Mouse (Mus musculus): ENCODE results near the gene Tmem117. TPM values are rescaled to one million over a fixed set of nuclear protein-coding genes. Genes with fewer than 3 reads are reported as not detected.

Tmem117 gene
- polyA plus RNA-seq, 1 experiment, result 0.54 TPM

DNA sequence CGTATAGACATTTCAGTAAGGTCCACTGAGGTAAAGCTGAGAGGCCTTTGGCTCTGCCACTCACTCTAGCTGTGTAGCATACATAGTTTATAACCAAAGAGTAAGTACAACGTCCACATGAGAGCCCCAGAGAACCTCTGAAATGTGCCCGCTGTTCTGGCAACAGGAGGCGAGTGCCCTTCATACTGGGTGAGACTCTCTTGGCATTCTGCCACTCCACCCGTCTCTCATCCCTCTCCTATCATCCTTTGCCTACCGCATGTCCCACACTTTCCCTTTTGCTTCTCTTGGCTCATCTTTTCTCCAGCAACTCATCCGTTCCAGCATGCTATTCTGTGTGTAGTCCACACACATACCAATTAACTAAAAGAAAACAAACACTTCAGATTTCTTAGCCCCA lies 456.9 kb downstream of the Tmem117 start:
- no peak overlapping the region for H3K27ac ChIP-seq (ENCODE audit: insufficient read depth, low read depth, low read length)
- no peaks in the 10 kb centered on the region for H3K4me1 ChIP-seq (ENCODE audit: control insufficient read depth, insufficient read depth, low read length)
- no peak overlapping the region for H3K4me3 ChIP-seq (ENCODE audit: insufficient read depth, low read length)
- no peak for TF ChIP-seq POLR2A (IDR thresholded peaks at IDR 0.05; ENCODE audit: borderline replicate concordance, low read depth, low read length)
- TF ChIP-seq CTCF (IDR thresholded peaks at IDR 0.05; ENCODE audit: low read depth, low read length), result no peak

DNA sequence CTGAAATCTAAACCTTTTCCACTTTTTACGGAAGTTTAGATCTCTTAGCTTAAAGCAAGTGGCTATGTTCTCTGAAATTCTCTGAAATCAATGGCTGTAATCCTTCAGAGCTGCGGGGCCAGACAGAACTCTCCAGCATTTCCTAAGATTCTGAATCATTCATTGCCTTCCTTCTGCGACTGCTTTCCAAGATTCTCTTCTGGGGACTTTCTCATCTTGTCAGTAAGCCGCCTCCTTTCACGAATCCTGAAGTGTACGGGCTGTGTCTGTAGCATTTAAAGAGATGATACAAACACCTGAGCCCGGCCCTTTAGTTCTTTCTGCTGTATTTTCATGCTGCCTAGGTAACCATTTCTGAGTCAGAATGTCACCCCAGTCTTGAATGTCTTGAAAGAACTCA lies 471.1 kb downstream of the Tmem117 start:
- no peaks in the 10 kb centered on the region for H3K4me1 ChIP-seq (ENCODE audit: control insufficient read depth, insufficient read depth, low read length)
- TF ChIP-seq POLR2A (IDR thresholded peaks at IDR 0.05; ENCODE audit: borderline replicate concordance, low read depth, low read length) (no peak), CTCF (IDR thresholded peaks at IDR 0.05; ENCODE audit: low read depth, low read length) (no peak)

DNA sequence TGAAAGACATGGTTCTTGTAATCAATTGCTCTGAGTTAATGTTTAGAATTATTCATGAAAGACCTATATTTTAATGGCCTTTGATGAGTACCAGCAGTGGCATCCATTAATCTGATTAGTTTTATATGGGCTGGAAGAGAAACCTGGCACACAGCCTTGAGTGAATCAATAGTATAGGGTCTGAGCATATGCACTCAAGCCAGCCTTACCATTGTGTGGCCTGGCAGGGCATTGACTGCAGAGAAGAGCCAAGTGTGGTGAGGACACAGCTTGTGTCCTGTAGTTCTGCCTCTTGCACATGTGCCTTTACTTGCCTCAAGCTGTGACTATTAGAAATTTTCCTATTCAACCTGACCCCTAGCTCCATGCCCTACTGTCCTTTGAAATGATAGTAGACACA lies 472.5 kb downstream of the Tmem117 start:
- no peaks in the 10 kb centered on the region for H3K4me1 ChIP-seq (ENCODE audit: control insufficient read depth, insufficient read depth, low read length)
- TF ChIP-seq POLR2A (IDR thresholded peaks at IDR 0.05; ENCODE audit: borderline replicate concordance, low read depth, low read length), result no peak
- no peak for TF ChIP-seq CTCF (IDR thresholded peaks at IDR 0.05; ENCODE audit: low read depth, low read length)
- no peak overlapping the region for H3K27ac ChIP-seq (ENCODE audit: insufficient read depth, low read depth, low read length)
- H3K4me3 ChIP-seq (ENCODE audit: insufficient read depth, low read length), result no peak overlapping the region

More for the DNA sequence above, 471.1 kb downstream of the Tmem117 start:
- no peak overlapping the region for H3K4me3 ChIP-seq (ENCODE audit: insufficient read depth, low read length)
- no peak overlapping the region for H3K27ac ChIP-seq (ENCODE audit: insufficient read depth, low read depth, low read length)

DNA sequence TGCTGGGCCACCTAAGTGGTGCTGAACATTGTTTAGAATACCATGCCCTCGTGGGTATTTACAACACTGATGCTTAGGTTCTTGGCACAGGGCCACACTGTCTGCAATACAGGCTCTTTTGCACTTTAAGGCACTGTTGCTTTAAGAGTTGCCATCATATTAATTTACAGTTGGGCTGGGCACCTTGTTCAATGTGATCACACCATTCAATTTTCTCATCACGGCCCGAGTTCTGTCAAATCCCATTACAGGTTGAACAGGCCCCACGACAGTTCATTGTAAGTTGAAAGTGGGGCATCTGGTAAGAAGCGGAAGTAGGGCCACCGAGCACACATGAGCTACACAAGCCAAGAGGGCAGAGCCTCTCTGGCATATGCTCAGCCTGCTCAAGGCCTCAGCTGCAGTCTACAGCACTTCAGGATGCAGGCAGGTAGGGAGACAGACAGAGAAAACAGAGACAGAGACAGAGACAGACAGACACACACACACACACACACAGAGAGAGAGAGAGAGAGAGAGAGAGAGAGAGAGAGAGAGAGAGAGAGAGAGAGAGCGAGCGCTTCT lies 478.3 kb downstream of the Tmem117 start:
- no peak overlapping the region for H3K27ac ChIP-seq (ENCODE audit: insufficient read depth, low read depth, low read length)
- no peak for TF ChIP-seq CTCF (IDR thresholded peaks at IDR 0.05; ENCODE audit: low read depth, low read length)
- H3K4me1 ChIP-seq (ENCODE audit: control insufficient read depth, insufficient read depth, low read length), result no peaks in the 10 kb centered on the region
- no peak overlapping the region for H3K4me3 ChIP-seq (ENCODE audit: insufficient read depth, low read length)

DNA sequence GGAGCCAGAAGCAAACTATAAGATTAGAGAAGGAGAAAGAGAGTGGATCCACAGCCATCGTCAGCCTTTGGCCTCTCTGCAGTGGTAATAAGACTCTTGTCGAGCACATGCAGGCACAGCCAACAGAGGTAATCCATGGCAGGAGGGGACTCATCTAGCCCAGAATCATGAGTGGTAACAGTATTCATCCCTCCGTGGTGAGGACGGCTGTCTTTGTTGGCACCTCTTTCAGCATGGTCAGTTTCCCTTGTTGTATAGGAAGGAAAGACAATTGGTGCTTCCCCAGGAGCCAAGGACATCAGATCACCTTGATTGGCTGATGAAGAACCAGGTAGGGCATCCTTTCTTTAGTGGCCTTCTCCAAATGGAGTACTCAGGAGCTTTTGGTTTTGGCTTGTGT lies 479.6 kb downstream of the Tmem117 start:
- TF ChIP-seq POLR2A (IDR thresholded peaks at IDR 0.05; ENCODE audit: borderline replicate concordance, low read depth, low read length) (no peak), CTCF (IDR thresholded peaks at IDR 0.05; ENCODE audit: low read depth, low read length) (no peak)
- no peaks in the 10 kb centered on the region for H3K4me1 ChIP-seq (ENCODE audit: control insufficient read depth, insufficient read depth, low read length)
- no peak overlapping the region for H3K27ac ChIP-seq (ENCODE audit: insufficient read depth, low read depth, low read length)
- no peak overlapping the region for H3K4me3 ChIP-seq (ENCODE audit: insufficient read depth, low read length)

DNA sequence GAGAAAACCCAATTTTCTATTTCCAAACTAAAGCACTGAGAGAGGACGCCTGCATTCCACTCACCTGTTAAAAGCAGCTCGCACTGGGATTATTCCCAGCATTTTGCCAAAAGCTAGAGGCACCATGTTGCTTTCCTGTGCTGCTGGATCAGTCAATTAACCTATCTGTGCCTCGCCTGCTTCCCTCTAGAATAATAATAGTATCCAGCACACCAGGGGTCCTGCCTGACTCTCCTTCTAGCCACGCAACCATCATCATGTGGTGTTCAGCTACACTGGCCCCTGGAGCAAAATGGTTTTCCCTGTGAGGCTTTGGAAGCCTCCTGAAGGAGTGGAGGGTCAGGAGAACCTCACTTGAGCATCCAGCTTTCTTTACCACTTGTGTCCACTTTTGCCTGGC lies 502.4 kb downstream of the Tmem117 start:
- no peak overlapping the region for H3K27ac ChIP-seq (ENCODE audit: insufficient read depth, low read depth, low read length)
- no peaks in the 10 kb centered on the region for H3K4me1 ChIP-seq (ENCODE audit: control insufficient read depth, insufficient read depth, low read length)
- TF ChIP-seq POLR2A (IDR thresholded peaks at IDR 0.05; ENCODE audit: borderline replicate concordance, low read depth, low read length) (no peak), CTCF (IDR thresholded peaks at IDR 0.05; ENCODE audit: low read depth, low read length) (no peak)
- H3K4me3 ChIP-seq (ENCODE audit: insufficient read depth, low read length), result no peak overlapping the region

DNA sequence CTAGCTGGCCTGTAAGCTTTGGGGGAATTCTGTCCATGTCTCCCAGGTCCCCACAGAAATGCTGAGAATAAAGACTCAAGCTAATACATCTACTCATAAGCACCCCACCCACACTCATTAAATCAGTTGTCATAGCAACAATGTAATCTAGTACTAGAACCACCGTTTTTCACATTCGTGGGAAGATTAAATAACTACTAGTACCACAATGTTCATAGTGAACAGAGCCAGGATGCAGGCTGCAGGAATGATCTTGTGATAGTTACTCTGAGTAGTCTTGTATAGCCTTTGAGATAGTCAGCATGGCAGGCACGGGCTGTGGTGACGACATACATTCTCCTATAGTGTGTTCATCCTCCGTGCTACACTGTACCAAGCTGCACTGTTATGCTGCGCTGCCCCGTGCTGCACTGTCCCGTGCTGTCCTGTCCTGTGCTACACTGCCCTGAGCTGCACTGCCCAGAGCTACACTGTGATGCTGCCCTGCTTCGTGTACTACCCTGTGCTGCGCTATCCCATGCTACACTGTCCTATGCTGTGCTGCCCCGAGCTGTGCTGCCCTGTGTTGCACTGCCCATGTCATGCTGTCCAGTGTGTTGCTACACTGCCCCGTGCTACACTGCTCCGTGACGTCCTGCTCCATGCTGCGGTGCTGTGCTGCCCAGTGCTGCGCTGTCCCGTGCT lies 507.0 kb downstream of the Tmem117 start:
- Histone ChIP-seq H3K27ac (ENCODE audit: insufficient read depth, low read depth, low read length) (no peak overlapping the region), H3K4me3 (ENCODE audit: insufficient read depth, low read length) (no peak overlapping the region), H3K4me1 (ENCODE audit: control insufficient read depth, insufficient read depth, low read length) (no peaks in the 10 kb centered on the region)
- TF ChIP-seq POLR2A (IDR thresholded peaks at IDR 0.05; ENCODE audit: borderline replicate concordance, low read depth, low read length) (no peak), CTCF (IDR thresholded peaks at IDR 0.05; ENCODE audit: low read depth, low read length) (no peak)

DNA sequence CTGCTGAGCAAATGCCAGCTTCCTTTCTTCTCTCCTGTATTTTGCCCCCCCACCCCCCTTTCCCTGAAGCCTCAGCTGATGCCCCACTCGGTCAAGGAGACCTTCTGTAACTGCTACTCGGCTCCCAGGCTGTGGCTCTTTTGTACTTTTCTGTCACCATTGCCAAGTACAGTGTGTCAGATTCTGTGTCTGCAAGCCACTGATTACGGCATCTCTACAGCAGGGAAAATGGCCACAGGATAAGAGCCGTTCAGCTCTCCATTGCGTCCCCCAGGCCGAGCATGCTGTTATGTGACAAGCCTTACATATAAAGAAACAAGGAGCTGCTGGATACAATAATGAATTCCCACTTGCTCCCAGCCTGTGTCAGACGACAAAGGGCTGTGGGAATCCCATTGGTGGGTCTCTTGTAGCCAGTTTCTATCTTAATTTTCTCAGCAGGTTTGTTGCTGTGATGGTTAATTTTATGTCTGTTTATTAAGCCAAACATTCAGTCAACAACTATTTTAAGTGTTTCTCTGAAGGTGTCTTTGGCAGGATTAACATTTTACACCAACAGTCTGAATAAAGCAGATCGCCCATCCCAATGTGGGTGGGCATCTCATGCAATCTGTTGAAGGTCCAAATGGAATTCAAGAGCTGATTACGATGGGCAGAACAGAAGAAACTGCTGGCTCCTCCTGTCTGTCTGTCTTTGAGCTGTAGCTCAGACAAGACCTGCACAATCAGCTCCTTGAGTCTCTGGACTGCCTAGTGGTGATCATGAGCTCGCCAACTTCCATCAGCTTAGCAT lies 508.2 kb downstream of the Tmem117 start:
- H3K4me3 ChIP-seq (ENCODE audit: insufficient read depth, low read length), result no peak overlapping the region
- TF ChIP-seq POLR2A (IDR thresholded peaks at IDR 0.05; ENCODE audit: borderline replicate concordance, low read depth, low read length), result no peak
- TF ChIP-seq CTCF (IDR thresholded peaks at IDR 0.05; ENCODE audit: low read depth, low read length), result no peak
- H3K4me1 ChIP-seq (ENCODE audit: control insufficient read depth, insufficient read depth, low read length), result no peaks in the 10 kb centered on the region
- H3K27ac ChIP-seq (ENCODE audit: insufficient read depth, low read depth, low read length), result no peak overlapping the region

DNA sequence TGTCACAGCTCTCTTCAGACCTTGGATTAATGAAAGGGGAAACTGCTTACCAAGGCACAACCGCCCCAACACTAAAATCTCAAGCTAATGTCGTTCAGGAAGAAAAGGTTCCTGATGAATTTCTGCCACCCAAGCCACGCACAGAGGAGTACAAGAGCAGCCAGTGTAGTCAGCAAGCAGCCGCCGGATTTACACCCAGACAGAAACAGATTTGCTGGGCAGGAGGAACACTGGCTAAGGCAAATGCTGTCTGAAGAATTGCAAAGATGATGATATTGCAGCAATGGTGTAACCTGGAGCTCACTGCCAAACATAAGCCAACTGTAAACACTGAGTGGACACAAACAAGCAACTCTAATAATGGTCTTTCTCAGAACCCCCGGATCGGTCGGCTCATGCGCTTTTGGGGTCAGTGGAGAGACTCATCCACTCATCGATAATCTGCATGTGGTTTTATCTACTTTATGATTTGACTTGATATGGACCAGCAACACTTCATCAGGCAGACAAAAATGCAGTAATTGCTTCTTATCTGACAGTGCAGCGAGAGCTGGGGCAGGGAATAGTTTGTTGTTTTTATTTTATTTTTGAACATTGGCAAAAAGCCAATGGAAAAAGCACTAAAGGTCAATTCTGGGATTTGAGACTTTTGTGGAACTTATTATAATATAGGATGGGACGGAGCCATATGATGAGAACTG lies 509.8 kb downstream of the Tmem117 start:
- Histone ChIP-seq H3K27ac (ENCODE audit: insufficient read depth, low read depth, low read length) (no peak overlapping the region), H3K4me1 (ENCODE audit: control insufficient read depth, insufficient read depth, low read length) (no peaks in the 10 kb centered on the region), H3K4me3 (ENCODE audit: insufficient read depth, low read length) (no peak overlapping the region)
- TF ChIP-seq POLR2A (IDR thresholded peaks at IDR 0.05; ENCODE audit: borderline replicate concordance, low read depth, low read length), result no peak
- no peak for TF ChIP-seq CTCF (IDR thresholded peaks at IDR 0.05; ENCODE audit: low read depth, low read length)

All from bone marrow macrophage, adult 2 months (primary cell).